Mouse (Mus musculus) liver, adult (tissue): Measurements from ENCODE around the gene Atpaf2.

Experiments
- GATA4 ChIP-seq: IDR thresholded peaks from 2 replicates; pipeline ENCODE4 v1.6.1; 2014; ENCODE audit warnings: mild to moderate bottlenecking, low read length; ENCODE audit not compliant: insufficient replicate concordance

Atpaf2 gene

DNA sequence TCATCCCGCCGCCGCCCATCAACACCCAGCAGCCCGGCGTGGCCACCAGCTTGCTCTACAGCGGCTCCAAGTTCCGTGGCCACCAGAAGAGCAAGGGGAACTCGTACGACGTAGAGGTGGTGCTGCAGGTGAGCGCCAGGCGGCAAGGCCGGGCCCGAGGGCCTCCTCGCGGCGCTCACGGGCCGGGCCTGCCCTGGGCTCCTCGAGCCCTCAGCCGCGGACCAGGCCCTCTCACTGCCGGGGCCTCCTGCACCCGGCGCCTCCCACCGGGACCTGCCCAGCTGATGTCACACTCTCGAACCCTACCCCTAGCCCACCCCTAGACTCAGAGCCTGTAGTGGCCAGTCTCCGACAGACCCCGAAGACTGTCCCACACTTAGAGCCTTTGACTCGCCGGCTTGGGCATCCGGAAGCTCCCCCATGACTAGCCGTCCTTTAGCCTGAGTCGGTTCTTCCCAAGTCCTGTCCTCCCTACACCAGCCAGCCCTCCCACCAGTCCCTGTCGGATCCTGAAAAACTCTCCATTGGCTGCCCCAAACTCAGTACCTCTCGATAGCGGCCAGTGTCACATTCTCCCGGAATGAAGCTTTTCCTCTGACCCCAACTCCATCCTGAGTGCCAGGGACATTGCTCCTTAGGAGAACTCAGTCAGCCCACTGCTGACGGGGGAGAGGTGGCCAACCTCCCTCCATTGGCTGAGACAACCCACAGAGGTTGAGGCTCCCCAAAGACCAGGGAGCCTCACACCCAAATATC is at the start of gene Atpaf2:
Gene Atpaf2 (minus strand): TSS at position 741 of the 756 bp plus-strand sequence.
- TF ChIP-seq GATA4 = no peak

DNA sequence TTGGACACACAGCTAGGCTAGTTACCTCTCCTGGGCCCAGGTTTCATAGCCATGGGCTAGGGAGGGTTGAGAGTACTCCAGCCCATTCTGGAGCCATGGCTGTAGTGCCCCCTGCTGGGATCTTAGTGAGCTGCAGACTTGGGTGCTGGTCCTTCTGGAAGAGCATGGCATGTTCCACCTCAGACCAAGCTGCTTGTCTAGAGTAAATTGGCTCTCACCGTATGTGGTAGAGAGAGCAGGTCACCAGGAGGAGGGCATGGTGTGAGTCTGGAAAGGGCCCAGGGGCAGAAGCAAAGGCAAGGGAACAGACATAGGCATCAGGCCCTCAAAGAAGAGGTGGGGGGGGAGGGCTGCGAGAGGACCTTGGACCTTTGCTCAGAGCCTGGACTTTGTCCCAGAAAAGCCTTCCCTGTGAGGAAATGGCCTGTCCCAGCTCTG is 47.7 kb upstream of the Atpaf2 start:
- no peak for TF ChIP-seq GATA4

DNA sequence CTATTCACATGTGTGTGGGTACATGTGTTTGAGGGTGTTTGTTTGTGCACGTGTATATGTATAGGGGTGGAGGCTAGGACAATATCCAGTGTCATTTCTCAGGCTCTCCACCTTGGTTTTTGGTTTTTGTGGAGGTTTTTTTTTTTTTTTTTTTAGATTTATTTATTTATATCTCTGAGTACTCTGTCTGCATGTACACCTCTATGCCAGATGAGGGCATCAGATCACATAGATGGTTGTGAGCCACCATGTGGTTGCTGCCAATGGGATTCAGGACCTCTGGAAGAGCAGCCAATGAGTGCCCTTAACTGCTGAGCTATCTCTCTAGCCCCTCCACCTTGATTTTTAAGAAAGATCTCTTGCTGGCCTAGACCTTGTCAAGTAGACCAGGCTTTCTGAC is 39.7 kb upstream of the Atpaf2 start:
- TF ChIP-seq GATA4 = no peak

DNA sequence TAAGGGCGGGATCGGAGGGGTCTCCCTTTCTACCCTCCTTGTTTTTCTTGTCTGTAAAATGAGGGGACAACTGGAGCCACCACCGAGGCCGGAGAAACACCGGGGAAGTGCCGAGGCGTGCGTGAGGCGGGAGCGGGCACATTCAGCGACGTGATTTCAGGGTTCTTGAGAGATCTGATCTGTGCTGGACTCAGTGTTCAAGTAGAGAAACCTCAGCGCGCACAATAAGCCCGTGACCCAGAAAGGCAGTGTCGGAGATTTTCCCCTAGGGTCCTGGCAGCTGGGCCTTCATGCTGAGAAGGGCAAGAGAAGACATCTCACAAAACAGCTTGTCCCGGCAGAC is 36.5 kb upstream of the Atpaf2 start:
- TF ChIP-seq GATA4 = no peak

DNA sequence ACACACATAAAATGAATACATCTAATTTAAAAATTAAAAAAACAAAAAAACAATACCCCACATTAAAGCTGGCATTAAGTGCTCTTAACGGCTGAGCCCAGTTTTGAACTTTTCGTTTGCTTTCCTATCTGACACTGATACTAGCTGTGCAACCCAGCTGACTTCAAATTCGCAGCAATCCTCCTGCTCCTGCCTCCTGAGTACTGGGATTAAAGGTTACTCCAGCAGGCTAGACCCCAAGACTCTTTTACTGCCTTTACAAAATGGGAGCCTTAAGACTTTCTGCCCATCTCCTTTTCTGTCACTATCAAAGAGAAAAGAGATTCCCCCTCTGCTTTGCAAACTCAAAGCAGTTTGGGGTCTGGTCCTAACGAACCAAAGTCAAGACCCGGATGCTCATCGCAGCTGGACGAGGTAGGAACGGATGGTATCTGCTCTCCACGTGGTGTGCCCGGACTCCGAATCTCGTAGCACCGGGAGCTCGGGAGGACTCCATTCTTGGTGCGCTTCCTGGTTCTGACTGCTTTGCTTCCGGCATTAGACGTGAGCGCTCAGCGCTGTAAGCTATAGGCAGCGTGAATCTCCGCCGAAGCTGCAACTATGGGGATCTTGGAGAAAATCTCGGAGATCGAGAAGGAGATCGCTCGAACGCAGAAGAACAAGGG is 36.0 kb upstream of the Atpaf2 start, which contains the start of gene Drg2:
Gene Drg2 (plus strand): TSS at position 512 of the 665 bp plus-strand sequence.
- TF ChIP-seq GATA4 = peak; percentile 26; the same call in 1 of the 2 replicates

DNA sequence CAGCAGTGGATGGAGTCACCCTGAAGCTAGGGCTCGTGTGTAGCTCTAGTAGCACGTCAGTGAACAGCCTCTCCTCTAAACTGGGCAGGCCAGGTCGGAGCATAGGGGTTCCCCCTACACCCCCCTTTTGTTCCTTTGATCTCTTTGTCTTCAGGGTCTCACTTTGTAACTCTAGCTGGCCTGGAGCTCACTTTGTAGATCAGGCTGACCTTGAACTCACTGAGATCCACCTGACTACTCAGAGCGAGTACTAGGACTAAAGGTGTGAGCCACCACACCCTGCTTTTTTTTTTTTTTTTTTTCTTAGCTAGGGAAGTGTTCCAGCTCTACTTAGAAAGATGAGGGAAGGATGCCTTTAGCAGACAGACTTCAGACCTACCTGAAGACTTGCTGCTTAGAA is 25.8 kb upstream of the Atpaf2 start:
- no peak for TF ChIP-seq GATA4

DNA sequence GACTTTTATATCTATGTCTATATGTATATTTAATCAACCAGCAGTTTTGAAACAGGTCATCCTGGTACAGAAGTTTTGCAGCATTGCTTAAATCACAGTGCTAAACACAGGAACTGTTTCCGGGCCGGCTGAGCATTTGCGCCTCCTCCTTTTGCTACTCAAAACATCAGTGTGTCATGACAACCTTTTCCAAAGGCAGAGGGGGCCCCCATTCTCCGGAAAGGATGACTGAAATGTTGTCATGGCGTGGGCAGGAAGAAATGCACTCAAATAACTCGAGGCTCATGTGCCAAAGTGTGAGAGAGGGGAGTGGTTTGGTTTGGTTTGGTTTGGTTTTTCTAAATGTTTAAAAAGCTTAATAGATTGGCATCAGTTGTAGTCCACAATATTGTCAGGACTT is 24.6 kb upstream of the Atpaf2 start:
- no peak for TF ChIP-seq GATA4

DNA sequence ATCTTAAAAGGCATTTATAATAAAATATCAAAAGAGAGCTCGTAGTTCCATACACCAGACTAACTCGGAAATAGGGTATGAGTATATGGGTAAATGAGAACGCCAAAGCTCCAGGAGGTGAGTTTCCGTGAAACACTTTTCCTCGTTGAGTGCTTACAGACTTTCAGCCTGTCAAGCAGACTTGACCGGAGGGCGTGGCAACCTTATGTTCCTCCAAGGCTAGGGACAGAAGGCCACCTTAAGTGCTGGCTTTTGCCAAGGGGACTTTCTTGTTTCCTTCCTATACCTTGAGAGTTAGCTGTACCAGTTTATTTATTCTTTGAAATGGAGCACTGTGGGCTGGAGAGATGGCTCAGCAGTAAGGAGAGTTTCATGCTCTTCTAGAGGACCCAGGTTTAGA is 21.9 kb upstream of the Atpaf2 start:
- TF ChIP-seq GATA4 = no peak

DNA sequence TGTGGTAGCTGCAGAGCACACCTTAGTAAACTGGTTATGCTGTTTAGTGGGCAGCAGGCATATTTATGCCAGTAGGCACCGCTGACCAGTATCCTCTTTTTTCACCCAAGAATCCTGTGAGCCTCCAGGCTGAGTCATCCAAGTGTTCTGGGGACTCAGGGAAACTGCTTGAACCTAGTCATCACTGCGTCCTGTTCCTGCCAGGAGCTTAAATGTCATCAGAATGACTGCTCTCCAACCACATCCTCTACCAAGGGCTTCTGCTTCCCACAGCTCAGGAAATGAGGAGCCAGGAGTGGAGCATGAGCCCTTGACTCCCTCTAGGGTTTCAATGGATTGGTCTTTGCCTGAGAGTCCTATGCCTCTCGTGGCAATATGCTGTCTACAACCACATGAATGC is 18.4 kb upstream of the Atpaf2 start:
- TF ChIP-seq GATA4 = no peak

DNA sequence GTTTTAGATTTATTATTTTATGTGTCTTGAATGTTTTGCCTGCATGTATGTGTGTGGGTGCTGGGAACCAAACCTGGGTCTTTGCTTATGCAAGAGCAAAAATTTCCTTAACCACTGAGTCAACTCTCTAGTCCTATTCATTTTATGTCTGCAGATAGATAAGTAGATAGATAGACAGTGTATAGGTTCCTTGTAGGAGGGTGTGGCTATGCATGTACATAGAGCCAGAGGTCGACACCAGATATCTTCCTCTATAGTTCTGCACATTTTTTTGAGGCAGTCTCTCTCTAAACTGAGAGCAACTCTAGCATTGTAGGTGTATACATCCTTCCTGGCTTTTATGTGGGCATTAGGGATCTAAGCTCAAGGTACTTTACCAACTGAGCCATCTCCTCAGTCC is 16.9 kb upstream of the Atpaf2 start:
- no peak for TF ChIP-seq GATA4

DNA sequence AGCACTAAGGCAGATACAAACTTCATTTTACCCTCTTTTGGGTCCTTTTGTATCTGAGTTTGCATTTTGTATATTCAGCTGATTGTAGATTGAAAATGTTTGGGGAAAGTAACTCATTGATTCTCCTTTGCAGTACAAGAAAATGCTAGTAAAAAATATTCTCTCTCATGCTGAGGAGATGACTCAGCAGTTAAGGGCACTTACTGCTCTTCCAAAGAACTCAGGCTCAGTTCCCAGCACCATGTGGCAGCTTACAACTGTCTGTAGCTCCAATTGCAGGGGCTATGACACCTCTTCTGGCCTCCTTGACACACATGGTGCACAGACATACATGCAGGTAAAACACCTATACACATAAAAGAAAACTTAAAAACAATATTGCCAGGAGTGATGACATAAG is 15.2 kb upstream of the Atpaf2 start:
- no peak for TF ChIP-seq GATA4

DNA sequence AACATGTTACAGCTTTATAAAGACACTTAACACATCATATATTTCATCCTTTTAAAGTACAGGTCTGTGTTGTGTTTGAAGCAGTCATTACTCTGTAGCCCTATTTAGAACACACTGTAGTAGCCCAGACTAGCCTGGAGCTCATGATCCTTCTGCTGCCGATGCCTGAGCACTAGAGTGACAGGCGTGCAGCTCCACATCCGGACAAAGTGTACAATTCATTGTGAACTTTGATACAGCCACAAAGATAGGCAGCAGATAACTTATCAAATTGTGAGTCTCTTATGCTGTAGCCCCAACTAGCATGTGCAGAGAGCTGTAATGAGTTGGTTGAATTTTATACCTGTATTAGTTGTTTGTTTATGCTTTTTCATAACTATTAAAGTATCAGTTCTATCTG is 9.4 kb upstream of the Atpaf2 start:
- no peak for TF ChIP-seq GATA4

DNA sequence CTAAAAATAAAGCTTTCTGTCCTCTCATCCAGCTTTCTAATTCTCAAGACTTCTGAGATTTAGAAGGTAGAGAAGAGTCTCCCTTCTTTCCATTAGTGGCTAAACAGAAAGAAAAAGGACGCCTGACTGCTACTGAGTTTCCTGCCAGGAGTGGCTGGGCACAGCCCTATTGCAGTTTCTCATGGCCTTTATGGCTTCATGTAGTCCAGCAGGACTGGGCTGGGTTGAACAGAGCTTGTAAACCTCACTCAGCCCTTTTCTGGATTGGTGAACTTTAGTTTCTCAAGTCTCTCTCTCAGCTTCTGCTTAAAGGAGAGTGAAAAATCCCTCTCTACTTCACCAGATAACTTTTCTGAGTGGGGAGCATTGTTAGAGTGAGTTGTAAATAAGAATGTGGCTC is 8.2 kb upstream of the Atpaf2 start:
- no peak for TF ChIP-seq GATA4

DNA sequence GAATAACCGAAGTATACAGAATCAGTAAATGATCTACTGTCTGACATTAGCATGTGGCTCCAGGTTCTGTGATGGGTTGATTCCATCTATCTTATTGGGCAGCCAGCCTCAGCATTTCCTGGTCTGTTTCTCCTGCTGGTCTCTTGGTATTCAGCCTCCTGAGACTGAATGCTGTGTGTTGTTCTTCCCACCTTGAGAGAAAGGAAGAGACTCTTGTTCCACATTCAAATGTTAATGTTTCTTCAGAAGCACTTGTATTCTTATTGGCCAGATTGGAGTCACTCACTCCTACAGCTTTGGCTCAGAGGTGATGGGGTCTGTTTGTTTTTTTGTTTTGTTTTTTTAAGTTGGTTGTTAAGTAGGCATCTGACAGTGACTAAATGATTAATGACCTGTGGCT is 4.7 kb upstream of the Atpaf2 start:
- no peak for TF ChIP-seq GATA4

DNA sequence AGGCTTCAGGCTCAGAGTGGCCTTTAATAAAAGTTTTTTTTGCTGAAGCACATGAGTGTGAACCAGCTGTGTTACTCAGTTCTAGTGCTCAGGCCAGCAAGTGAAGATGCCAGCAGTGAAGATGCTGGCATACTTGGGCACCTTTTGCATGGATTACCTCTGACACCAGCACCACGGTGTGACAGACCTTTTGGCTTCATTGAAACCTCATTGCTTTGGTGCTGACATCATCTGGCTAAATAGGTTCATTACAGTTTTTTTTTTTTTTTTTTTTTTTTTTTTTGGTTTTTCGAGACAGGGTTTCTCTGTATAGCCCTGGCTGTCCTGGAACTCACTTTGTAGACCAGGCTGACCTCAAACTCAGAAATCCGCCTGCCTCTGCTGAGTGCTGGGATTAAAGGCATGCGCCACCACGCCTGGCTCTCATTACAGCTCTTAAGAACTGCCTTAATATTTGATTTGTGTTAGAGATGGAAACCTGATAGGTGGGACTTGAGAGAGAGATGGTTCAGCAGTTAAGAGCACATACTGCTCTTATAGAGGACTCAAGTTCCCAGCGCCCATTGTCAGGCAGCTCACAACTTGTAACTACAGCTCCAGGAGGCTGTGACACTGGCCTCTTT is 3.9 kb upstream of the Atpaf2 start:
- TF ChIP-seq GATA4 = no peak

DNA sequence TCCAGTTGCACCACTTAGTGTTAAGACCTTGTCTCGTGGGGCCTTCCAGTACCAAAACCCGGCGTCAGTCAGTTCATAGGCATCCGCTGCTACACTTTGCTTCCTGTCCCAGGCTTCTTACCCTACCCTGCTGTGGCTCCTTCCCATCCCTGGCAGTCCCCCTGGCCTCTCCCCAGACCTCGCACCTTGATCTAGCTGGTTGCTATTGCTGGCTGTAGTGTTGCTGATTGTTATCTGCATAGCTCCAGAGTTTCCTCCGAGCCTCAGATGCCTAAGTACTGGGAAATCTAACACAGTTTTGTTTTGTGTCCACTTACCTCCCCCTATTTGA is 181 bp upstream of the Atpaf2 start:
- TF ChIP-seq GATA4 = no peak; the same call in 1 of the 2 replicates

DNA sequence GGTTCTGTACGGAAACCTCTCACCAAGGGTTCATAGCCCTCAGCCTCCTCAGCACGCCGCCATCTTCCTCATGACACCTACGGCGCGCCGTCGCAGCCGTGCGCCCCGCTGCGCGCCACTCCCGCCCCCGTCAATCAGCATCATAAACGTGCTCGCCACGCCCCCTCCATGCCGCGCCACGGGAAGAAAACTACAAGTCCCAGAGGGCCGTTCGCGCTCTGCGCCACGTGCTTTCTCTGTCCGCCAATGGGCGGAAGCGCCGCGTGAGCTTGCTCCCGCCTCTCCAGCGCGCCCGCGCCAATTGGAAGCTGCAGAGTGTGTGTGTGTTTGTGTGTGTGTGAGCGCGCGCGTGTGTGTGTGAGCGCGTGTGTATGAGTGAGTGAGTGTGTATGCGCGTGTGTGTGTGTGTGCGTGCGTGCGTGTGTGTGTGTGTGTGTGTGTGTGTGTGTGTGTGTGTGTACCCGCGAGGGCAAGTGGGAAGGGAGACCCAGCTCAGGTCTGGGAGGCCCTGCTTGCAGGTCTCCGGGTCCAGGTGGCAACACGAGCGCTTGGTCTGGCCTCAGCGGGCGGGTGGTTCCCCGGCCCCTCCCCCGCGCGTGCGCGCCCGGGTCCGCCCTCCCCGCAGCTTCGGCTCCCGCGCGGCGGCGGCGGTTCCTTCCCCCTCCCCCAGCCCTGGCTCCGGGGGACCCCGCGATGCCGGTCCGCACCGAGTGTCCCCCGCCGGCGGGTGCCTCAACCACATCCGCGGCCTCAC is 1.1 kb downstream of the Atpaf2 start, which contains the start of gene Gid4:
Gene Gid4 (plus strand): TSS at position 183 of the 754 bp plus-strand sequence.
- 0 out of 2 replicates have a peak, but pooled peaks have one; percentile 7 for TF ChIP-seq GATA4
